Mouse (Mus musculus): Measurements from ENCODE around the gene Rpl19.
A peak's percentile ranks its signal among the peaks of the same experiment; 100 is the strongest.

Rpl19 gene

DNA sequence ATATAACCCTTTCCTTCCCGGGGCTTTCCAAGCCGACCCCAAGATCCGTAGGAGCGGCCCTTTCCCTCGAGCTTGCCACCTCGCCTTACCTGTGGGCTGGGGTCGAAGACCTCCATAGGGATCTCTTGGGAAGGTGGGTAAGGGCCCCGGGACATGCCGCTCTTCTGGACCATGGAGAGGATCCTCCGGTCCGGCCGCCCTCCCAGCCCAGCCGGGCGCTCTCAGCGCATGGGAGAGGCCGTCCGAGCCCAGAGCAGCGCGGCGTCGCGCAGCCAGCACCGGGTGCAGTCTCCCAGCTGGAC, 4.3 kb upstream of the Rpl19 start:
- no peak for DNase-seq (ENCODE audit: low spot score)

DNA sequence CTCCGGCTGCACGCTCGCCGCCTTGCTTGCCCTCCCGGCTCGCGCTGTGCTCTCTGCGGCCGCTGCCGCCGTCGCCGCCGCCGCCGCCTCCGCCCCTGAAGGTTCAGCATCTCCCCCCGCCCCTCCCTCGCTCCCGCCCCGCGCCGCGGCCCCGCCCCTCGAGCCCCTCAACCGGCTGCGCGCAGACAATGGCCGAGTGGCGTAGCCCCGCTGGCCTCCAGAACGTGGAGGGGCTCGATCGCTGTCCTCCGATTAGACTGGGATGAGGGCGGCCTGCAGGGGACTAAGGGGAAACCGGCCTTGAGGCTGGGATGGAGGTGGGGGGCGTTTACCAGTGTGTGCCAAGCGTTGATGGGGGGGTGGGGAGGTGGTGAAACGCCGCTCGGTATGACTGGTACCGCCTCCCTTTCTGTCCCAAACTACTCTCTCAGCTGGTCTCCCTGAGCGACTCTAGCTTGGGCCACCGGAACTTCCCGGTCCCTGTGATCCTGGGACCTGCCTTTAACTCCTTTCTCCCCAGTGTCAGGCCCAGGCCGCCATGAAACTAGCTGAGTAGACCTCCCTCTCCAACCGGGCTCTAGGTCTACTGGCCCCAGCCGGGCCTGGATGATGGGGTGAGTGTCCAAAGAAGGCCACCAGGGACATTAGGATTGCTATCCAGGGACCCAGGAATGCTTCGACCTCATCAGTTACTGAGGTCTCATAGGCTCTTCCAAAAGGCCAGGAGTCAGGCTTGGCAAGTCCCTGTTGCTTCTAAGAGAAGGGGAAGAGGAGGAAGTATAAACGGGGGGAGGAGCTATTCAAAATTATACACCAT, 3.7 kb upstream of the Rpl19 start, which contains the start of gene Cacnb1:
Gene Cacnb1 (minus strand): TSS at position 480 of the 817 bp plus-strand sequence.
- peak; percentile 83 for DNase-seq (ENCODE audit: low spot score)

DNA sequence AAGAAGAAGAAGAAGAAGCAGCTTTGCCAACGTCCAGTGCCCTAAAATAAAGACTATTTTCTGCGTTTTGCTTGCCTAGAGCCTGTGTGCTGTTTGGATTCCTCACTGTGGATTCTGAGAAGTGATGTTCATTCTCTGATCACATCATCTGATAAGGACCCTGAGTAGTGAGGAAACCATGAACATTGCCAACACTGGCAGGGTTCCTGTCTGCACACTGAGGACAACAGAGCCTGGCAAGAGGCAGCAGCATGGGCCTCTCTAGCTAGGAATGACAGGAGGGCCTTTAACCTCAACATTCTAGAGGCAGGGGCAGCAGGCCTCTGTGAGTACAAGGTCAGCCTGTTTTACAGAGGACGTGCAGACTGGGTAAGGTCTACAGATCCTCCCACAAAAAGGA, 2.0 kb upstream of the Rpl19 start:
- no peak for DNase-seq (ENCODE audit: low spot score)

- DNase-seq (ENCODE audit: low spot score): no peak
These were observed 301 bp upstream of the Rpl19 start for GRCm38 (mm10) chr11:98026248-98026569.

DNA sequence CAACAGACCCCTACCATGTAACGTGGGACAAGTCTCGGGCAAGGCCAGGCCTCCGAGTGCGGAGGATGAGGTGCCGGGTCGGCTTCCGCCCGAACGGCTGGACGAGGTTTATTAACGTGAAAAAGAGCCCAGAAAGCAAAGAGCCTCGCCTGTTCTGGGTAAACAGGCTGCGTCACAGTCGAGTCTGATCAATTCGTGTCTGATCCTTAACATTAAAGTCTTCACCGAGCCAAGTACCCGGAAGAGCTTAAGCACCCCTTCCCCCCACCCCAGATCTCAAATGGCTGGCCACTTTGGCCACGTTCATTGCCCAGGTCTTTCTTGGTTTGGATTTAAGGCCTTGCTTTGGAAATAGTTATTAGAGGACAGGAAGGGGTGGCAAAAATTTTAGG, 783 bp downstream of the Rpl19 start:
- DNase-seq (ENCODE audit: low spot score): no peak

DNA sequence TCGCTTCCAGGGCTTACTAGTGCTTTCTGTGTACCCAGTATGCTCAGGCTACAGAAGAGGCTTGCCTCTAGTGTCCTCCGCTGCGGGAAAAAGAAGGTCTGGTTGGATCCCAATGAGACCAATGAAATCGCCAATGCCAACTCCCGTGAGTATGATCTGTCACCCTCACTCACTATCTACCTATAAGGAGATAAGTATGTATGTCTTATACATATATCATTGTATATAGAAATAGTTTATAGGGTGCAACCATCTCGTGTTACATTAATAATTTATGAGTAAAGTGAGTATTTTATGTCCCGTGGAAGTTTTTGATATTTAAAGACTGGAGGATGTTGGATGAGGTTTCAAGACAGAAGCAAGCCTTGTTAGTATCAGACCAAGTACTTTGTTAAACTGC, 1.3 kb downstream of the Rpl19 start:
- no peak for DNase-seq (ENCODE audit: low spot score)

DNA sequence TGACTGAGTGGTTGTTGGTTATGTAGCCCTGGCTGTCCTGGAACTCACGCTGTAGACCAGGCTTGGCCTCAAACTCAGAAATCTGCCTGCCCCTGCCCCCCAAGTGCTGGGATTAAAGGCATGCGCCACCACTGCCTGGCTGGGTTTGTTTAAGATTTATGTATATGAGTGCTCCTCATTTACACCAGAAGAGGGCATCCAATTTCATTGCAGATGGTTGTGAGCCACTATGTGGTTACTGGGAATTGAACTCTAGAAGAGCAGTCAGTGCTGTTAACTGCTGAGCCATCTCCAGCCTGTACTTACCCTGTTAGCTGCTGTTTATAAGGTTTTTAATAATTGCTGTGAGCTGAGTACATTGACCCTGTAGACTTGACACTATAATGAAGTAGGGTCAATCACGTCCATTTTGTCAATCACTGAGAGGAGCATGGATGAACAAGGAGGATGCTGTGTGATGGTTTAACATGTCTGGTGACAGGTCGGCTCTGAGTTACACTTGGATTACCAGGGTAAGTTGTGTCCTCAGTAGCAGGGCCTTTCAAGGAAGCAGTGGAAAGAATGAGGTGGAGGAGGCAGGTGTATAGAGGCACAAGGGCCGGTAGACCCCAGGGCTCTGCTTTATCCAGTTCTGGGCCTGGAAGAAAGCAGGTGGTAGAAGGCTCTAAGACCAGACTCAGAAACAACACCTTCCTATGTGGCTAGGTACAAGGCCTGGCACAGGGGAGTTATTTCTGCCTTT, 4.4 kb downstream of the Rpl19 start:
- no peak for DNase-seq (ENCODE audit: low spot score)

DNA sequence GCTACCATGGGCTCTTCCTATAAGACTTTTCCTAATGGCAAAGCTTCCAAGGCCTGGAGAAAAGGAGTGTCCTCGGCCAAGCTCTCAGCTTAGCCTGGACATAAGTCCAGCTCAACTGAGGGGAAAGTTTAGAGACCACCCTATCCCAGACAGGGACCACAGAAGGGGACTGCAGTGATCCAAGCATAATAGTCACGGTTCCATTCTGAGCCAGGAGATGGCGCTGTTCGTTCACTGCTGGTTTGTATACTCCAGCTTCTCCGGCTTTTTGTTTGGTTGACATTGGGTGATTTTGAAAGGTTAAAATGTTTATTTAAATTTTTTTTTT, 4.9 kb downstream of the Rpl19 start:
- peak; percentile 90 for DNase-seq (ENCODE audit: low spot score)

DNA sequence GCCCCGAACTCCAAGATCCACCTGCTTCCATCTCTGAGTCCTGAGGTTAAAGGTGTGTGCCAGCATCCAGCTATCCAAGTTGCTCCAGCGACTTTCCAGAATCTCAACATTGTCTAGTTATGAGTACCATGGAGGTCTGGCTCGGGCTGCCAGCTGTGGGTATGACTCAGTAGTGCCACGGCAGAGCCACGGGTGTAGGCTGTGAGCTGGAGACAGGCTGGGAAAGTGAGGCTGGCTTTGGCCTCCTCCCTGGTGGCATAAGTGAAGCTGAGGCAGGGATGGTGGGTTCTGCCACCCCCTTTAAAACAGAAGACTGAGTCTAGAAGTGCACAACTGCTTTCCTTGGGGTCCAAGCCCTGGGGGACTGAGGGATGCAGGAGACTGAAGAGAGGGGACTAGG, 7.6 kb downstream of the Rpl19 start:
- DNase-seq (ENCODE audit: low spot score): no peak

GRCm38 (mm10) chr11:98034840-98035239, 8.3 kb downstream of the Rpl19 start:
- DNase-seq (ENCODE audit: low spot score): no peak

- peak; percentile 66 for DNase-seq (ENCODE audit: low spot score)
These were observed 9.5 kb downstream of the Rpl19 start for GRCm38 (mm10) chr11:98035977-98036377.

DNA sequence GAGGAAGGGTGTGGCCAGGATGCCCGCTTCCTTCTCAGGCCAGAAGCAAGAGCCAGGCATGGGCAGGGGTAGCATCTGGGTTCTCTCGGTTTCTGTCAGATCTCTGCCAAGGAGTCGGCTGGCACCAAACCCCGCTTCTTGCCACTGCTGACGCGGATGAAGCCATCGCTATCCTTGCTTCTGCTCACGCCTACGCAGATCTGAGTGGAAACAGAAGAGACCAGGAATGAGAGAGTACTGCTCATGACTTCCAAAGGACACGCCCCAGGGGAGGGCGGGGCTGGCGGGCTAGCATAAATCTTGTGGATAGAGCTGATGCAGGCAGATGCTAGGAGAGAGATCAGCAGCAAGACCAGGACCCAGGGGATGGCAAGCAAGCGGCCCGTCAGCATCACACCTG, 11.4 kb downstream of the Rpl19 start:
- DNase-seq (ENCODE audit: low spot score): no peak

- DNase-seq (ENCODE audit: low spot score): no peak
These were observed 14.5 kb downstream of the Rpl19 start for GRCm38 (mm10) chr11:98040975-98041374.

GRCm38 (mm10) chr11:98042741-98043140, 16.2 kb downstream of the Rpl19 start:
- no peak for DNase-seq (ENCODE audit: low spot score)

DNA sequence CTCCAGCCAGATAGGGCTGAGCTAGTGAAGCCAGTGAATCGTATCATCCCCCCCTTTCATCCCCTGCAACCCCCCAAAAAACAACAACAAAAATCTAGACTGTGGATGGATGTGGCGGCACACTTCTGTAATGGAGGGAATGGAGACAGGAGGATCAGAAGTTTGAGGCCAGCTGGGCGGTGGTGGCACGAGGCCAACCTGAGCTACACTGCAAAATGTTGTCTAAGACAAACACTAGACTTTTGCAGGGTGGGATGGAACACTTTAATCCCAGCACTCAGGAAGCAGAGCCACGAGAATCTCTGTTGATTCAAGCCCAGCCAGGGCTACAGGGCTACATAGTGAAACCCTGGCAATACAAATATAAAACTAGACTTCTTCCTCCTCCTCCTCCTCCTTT, 17.6 kb downstream of the Rpl19 start:
- no peak for DNase-seq (ENCODE audit: low spot score)

DNA sequence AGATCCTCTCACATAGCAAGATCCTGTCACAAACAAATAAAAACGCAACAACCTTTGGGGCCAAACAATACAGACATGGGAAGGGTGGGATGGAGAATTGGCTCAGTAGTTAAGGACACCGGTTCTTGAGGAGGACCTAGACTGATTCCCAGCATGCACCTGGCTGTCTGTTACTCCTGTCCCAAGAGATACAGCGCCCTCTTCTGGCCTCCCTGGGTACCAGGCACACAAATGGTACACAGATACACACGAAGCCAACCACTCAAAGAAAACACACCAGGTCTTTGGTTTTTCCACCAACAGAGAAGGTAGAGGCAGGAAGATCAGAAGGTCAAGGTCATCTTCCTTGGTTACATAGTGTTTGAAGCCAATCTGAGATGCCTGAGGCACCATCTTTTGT, 19.1 kb downstream of the Rpl19 start:
- DNase-seq (ENCODE audit: low spot score): no peak

DNA sequence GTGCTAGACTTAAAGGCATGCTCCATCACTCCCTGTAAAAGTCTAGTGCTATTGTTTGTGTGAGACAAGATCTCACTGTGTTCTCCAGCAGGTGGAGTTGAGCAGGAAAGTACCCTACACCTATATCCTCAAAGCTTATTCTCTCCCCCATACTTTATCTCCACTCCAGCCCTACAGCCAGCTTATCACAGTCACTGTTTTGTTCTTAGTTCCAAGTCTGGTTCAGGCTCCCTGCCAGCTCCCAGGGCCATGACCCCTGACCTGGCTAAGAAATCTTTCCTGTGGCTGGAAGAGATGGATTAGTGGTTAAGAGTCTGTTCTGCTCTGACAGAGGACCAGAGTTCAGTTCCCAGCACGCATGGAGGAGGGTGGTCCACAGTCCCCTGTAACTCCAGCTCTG, 20.0 kb downstream of the Rpl19 start:
- peak; percentile 76 for DNase-seq (ENCODE audit: low spot score)

DNA sequence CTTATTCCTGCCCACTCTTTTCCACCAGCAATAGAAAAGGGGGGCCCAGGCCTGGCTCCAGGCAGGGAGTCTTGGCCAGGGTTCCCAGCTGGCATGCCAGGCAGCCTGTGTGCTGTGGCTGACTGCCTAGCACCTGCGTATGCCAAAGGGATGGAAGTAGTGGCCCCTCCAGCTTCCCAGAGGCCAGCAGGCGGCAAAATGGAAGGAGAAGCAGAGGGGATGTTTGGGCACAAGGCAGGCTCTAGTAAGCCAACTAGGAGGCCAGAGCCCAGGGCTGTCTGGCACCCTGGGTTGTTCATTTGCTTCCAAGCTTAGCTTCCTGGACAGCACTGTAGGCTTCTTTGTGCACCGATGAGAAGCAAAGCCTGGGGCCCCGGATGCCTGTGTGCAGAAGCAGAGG, 21.2 kb downstream of the Rpl19 start:
- DNase-seq (ENCODE audit: low spot score): no peak

- DNase-seq (ENCODE audit: low spot score): no peak
These were observed 23.4 kb downstream of the Rpl19 start for GRCm38 (mm10) chr11:98049672-98050519.

GRCm38 (mm10) chr11:98050520-98050815, 24.0 kb downstream of the Rpl19 start:
- no peak for DNase-seq (ENCODE audit: low spot score)

DNA sequence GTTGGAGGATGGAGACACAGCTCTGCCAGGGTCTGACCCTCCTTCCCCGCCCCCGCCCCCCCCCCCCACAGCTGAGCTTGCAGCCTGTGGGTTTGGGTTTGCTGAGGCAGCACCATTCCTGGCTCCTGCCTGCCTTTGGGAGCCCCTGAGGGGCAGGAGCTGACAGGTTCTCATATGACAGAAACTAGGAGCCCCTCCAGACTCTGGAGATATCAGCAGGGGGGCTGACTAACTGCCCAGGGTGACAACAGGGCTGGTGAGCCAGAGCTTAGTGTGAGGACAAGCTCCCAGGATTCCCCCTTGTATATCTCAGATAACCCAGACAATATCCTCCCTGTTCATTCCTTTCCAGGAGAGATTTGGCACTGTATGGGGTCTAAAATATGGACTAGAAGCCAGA, 24.4 kb downstream of the Rpl19 start:
- DNase-seq (ENCODE audit: low spot score): no peak

- no peak for DNase-seq (ENCODE audit: low spot score)
These were observed 25.2 kb downstream of the Rpl19 start for GRCm38 (mm10) chr11:98051611-98052128.

Data from testis, postnatal 10 days (tissue).